Mouse (Mus musculus) neural tube, embryonic 12.5 days (tissue): ENCODE results near the gene Pdcl2. TPM values are rescaled to one million over a fixed set of nuclear protein-coding genes. Genes with fewer than 3 reads are reported as not detected.
A peak's percentile ranks its signal among the peaks of the same experiment; 100 is the strongest.

Experiments
- ATAC-seq: fragments of 200-750 bp; cut with Nextera tagmentation; 2 replicates; pipeline ENCODE4 v1.8.0; 2017; ENCODE audit warnings: low read depth, mild to moderate bottlenecking, moderate TSS enrichment, moderate library complexity; ENCODE audit not compliant: low FRiP score
- H3K27ac ChIP-seq: fragments of 300-500 bp; sonication (generic); 2 replicates; pipeline ENCODE4 v1.5.1; 2016
- H3K27me3 ChIP-seq: fragments of 300-500 bp; sonication (generic); replicated peaks from 2 replicates; pipeline ENCODE4 v1.6.1; 2016; ENCODE audit warnings: mild to moderate bottlenecking
- H3K36me3 ChIP-seq: fragments of 300-500 bp; sonication (generic); 2 replicates; pipeline ENCODE4 v1.6.1; 2016; ENCODE audit warnings: mild to moderate bottlenecking
- H3K4me1 ChIP-seq: fragments of 300-500 bp; sonication (generic); 2 replicates; pipeline ENCODE4 v1.6.1; 2016
- H3K4me2 ChIP-seq: fragments of 300-500 bp; sonication (generic); replicated peaks from 2 replicates; pipeline ENCODE4 v1.6.1; 2016; ENCODE audit warnings: mild to moderate bottlenecking
- H3K4me3 ChIP-seq: fragments of 300-500 bp; sonication (generic); 2 replicates; pipeline ENCODE4 v1.5.1; 2016
- H3K9ac ChIP-seq: fragments of 300-500 bp; sonication (generic); 2 replicates; pipeline ENCODE4 v1.6.1; 2016; ENCODE audit warnings: mild to moderate bottlenecking
- H3K9me3 ChIP-seq: fragments of 300-500 bp; sonication (generic); 2 replicates; pipeline ENCODE4 v1.6.1; 2016; ENCODE audit warnings: mild to moderate bottlenecking
- WGBS: fragments of 180-500 bp; shearing (Covaris S2); methylation state at CpG from one replicate; pipeline ENCODE4 v1.1.7; 2016; 5-methylcytosine and 5-hydroxymethylcytosine counted together
- polyA plus RNA-seq: library from polyadenylated mRNA; unstranded; fragments of >200 nt; fragmentation: Nextera tagmentation; extraction: Ambion mirVana; gene quantifications from 2 replicates; pipeline ENCODE4 v1.2.1, GENCODE M21; 2016

Gene Pdcl2
- polyA plus RNA-seq, 1 experiment from 2014 or later, result not detected

- H3K9me3 ChIP-seq, result no peaks in the 10 kb centered on the region
- H3K4me3 ChIP-seq, result no peak overlapping the region
- no peaks in the 10 kb centered on the region for H3K36me3 ChIP-seq
- H3K27ac ChIP-seq, result no peak overlapping the region
- no peaks in the 10 kb centered on the region for H3K4me1 ChIP-seq
- no peak for ATAC-seq
- H3K4me2 ChIP-seq, result no peak overlapping the region
- no peak overlapping the region for H3K9ac ChIP-seq
- no peaks in the 10 kb centered on the region for H3K27me3 ChIP-seq
- WGBS, result 86% methylated on average over 4 of the region's 4 CpGs
Measured at GRCm38 (mm10) chr5:76333833-76334232, 2.9 kb upstream of the Pdcl2 start.

GRCm38 (mm10) chr5:76327296-76327695 is 3.7 kb downstream of the Pdcl2 start:
- Histone ChIP-seq H3K9ac (no peak overlapping the region), H3K4me3 (no peak overlapping the region), H3K4me2 (no peak overlapping the region), H3K27me3 (no peaks in the 10 kb centered on the region), H3K36me3 (no peaks in the 10 kb centered on the region), H3K4me1 (no peaks in the 10 kb centered on the region), H3K27ac (no peak overlapping the region), H3K9me3 (no peaks in the 10 kb centered on the region)
- WGBS, result 77% methylated on average over 2 of the region's 2 CpGs
- ATAC-seq, result no peak

GRCm38 (mm10) chr5:76325113-76325512 is 5.8 kb downstream of the Pdcl2 start:
- no peak overlapping the region for H3K9ac ChIP-seq
- H3K27me3 ChIP-seq, result no peaks in the 10 kb centered on the region
- H3K36me3 ChIP-seq, result no peaks in the 10 kb centered on the region
- H3K4me3 ChIP-seq, result no peak overlapping the region
- no peak overlapping the region for H3K27ac ChIP-seq
- no peaks in the 10 kb centered on the region for H3K4me1 ChIP-seq
- H3K9me3 ChIP-seq, result no peaks in the 10 kb centered on the region
- WGBS, result 91% methylated on average over 4 of the region's 4 CpGs
- H3K4me2 ChIP-seq, result no peak overlapping the region
- no peak for ATAC-seq

GRCm38 (mm10) chr5:76321249-76322196 is 9.4 kb downstream of the Pdcl2 start:
- Histone ChIP-seq H3K27ac (no peak overlapping the region), H3K4me3 (no peak overlapping the region), H3K4me2 (no peak overlapping the region), H3K27me3 (no peaks in the 10 kb centered on the region), H3K36me3 (no peaks in the 10 kb centered on the region), H3K4me1 (no peaks in the 10 kb centered on the region), H3K9ac (no peak overlapping the region), H3K9me3 (no peaks in the 10 kb centered on the region)
- ATAC-seq, result no peak
- 18% methylated on average over 11 of the region's 11 CpGs for WGBS

GRCm38 (mm10) chr5:76308206-76308605 is 22.8 kb downstream of the Pdcl2 start:
- Histone ChIP-seq H3K4me1 (peaks cover 7% of the 10 kb centered on the region; the same call in 1 of the 2 replicates), H3K9me3 (no peaks in the 10 kb centered on the region), H3K4me3 (no peak overlapping the region), H3K27ac (no peak overlapping the region), H3K9ac (no peak overlapping the region), H3K27me3 (no peaks in the 10 kb centered on the region), H3K4me2 (no peak overlapping the region), H3K36me3 (no peaks in the 10 kb centered on the region)
- no peak for ATAC-seq
- 75% methylated on average over 2 of the region's 2 CpGs for WGBS

- Histone ChIP-seq H3K9me3 (no peaks in the 10 kb centered on the region), H3K27ac (no peak overlapping the region), H3K36me3 (no peaks in the 10 kb centered on the region), H3K4me1 (peaks cover 18% of the 10 kb centered on the region; the same call in 1 of the 2 replicates), H3K27me3 (no peaks in the 10 kb centered on the region), H3K9ac (no peak overlapping the region), H3K4me2 (no peak overlapping the region), H3K4me3 (no peak overlapping the region)
- WGBS, result 34% methylated on average over 3 of the region's 3 CpGs
- no peak for ATAC-seq
Measured at GRCm38 (mm10) chr5:76306261-76306660, 24.7 kb downstream of the Pdcl2 start.

GRCm38 (mm10) chr5:76305616-76306015 is 25.3 kb downstream of the Pdcl2 start:
- ATAC-seq, result no peak
- WGBS, result 2% methylated on average over 8 of the region's 8 CpGs
- no peak overlapping the region for H3K27ac ChIP-seq
- H3K4me3 ChIP-seq, result no peak overlapping the region
- H3K36me3 ChIP-seq, result no peaks in the 10 kb centered on the region
- peaks cover 19% of the 10 kb centered on the region; the same call in 1 of the 2 replicates for H3K4me1 ChIP-seq
- H3K9ac ChIP-seq, result peak overlapping the region; percentile 91
- no peaks in the 10 kb centered on the region for H3K27me3 ChIP-seq
- H3K9me3 ChIP-seq, result no peaks in the 10 kb centered on the region
- peak overlapping the region; percentile 80 for H3K4me2 ChIP-seq

- peak within 1 kb of the TSS; percentile 98 for H3K4me3 ChIP-seq
- H3K4me1 ChIP-seq, result peaks cover 19% of the 10 kb centered on the region; the same call in 1 of the 2 replicates
- no peaks in the 10 kb centered on the region for H3K36me3 ChIP-seq
- no peaks in the 10 kb centered on the region for H3K9me3 ChIP-seq
- ATAC-seq, result peak; percentile 86
- WGBS, result under 1% methylated on average over 92 of the region's 104 CpGs
- peak within 1 kb of the TSS; percentile 80 for H3K4me2 ChIP-seq
- peak within 1 kb of the TSS; percentile 91 for H3K9ac ChIP-seq
- H3K27ac ChIP-seq, result peak within 1 kb of the TSS; percentile 98
- H3K27me3 ChIP-seq, result no peaks in the 10 kb centered on the region
Measured at GRCm38 (mm10) chr5:76304452-76305341, 26.3 kb downstream of the Pdcl2 start, which contains the start of gene Clock. Clock (minus strand) TSS chr5:76304792.

- Histone ChIP-seq H3K9me3 (no peaks in the 10 kb centered on the region), H3K36me3 (no peaks in the 10 kb centered on the region), H3K4me2 (peak overlapping the region; percentile 80), H3K27me3 (no peaks in the 10 kb centered on the region), H3K9ac (peak overlapping the region; percentile 91), H3K4me1 (peaks cover 19% of the 10 kb centered on the region; the same call in 1 of the 2 replicates), H3K27ac (peak overlapping the region; percentile 98), H3K4me3 (peak overlapping the region; percentile 98)
- peak; percentile 81 for ATAC-seq
- WGBS, result 1% methylated on average over 90 of the region's 100 CpGs
Measured at GRCm38 (mm10) chr5:76303745-76304451, 27.1 kb downstream of the Pdcl2 start.

GRCm38 (mm10) chr5:76303379-76303744 is 27.6 kb downstream of the Pdcl2 start:
- H3K4me1 ChIP-seq, result peaks cover 19% of the 10 kb centered on the region; the same call in 1 of the 2 replicates
- H3K9me3 ChIP-seq, result no peaks in the 10 kb centered on the region
- H3K9ac ChIP-seq, result peak overlapping the region; percentile 91
- H3K27ac ChIP-seq, result peak overlapping the region; percentile 98
- 3% methylated on average over 11 of the region's 11 CpGs for WGBS
- H3K4me3 ChIP-seq, result peak overlapping the region; percentile 98
- peak overlapping the region; percentile 80 for H3K4me2 ChIP-seq
- ATAC-seq, result no peak
- H3K27me3 ChIP-seq, result no peaks in the 10 kb centered on the region
- H3K36me3 ChIP-seq, result no peaks in the 10 kb centered on the region

GRCm38 (mm10) chr5:76302009-76302408 is 28.9 kb downstream of the Pdcl2 start:
- no peak overlapping the region for H3K27ac ChIP-seq
- H3K9ac ChIP-seq, result no peak overlapping the region
- ATAC-seq, result no peak
- 0 out of 2 replicates have a peak overlapping the region, but pooled peaks have one; percentile 2 for H3K4me2 ChIP-seq
- no peak overlapping the region for H3K4me3 ChIP-seq
- no peaks in the 10 kb centered on the region for H3K36me3 ChIP-seq
- H3K4me1 ChIP-seq, result peaks cover 19% of the 10 kb centered on the region; the same call in 1 of the 2 replicates
- H3K27me3 ChIP-seq, result no peaks in the 10 kb centered on the region
- H3K9me3 ChIP-seq, result no peaks in the 10 kb centered on the region
- WGBS, result 89% methylated on average over 2 of the region's 2 CpGs
